Mouse (Mus musculus) adrenal gland, postnatal 25 days (tissue): Measurements from ENCODE around the gene Syne3. TPM values are rescaled to one million over a fixed set of nuclear protein-coding genes. Genes with fewer than 3 reads are reported as not detected.

Source experiments
- DNase-seq: peaks from one replicate; pipeline ENCODE4 v3.0.0; 2021; ENCODE audit warnings: mixed read lengths
- total RNA-seq: library from RNA; stranded (reverse); gene quantifications from 2 replicates; pipeline ENCODE4 v1.2.3, GENCODE M21; 2021

Gene Syne3
- total RNA-seq, 1 experiment from 2014 or later: 14.8 TPM

- no peak for DNase-seq
Observed at GRCm38 (mm10) chr12:104969177-104969576, 40.4 kb downstream of the Syne3 start.

GRCm38 (mm10) chr12:104964953-104965911 lies 44.4 kb downstream of the Syne3 start:
- no peak for DNase-seq

GRCm38 (mm10) chr12:104960421-104960820 lies 49.2 kb downstream of the Syne3 start:
- no peak for DNase-seq

GRCm38 (mm10) chr12:104959966-104960365 lies 49.6 kb downstream of the Syne3 start:
- no peak for DNase-seq

DNA sequence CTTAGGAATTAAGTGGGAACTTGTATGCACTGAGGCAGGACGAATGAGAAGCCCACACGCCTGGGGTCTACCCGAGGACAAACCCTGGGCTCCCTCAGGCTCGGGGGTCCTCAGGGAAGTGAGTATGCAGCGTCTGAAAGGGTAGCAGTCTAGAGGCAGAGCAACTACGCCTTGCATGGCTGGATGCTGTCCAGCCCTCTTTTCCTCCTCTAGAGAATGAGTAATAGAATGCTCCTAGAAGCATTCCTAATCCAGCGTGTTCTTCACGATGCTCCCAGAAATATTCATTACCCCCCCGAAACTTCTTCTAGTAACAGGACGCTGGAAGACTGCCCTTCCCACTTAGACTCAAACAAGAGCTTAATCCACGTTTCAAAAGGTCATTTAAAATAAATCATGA lies 51.3 kb downstream of the Syne3 start:
- no peak for DNase-seq

DNA sequence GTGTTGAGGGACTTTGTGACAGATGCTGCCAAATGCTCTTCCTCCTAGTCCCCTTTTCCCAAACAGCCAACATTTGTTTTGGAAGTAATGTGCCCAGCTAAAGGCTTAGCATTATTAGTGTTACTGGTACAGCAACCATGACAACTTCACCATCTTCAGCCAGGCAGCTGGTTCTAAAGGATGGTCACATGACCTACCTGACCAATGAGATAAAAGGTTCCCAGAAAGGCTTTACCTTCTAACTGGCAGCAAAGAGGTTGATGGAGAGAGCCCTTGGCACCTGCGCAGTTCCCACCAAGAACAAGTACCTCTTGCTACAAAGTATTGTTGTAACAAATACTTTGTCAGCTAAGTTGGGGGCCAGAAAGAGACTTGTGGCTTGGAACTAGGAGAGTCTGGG lies 52.4 kb downstream of the Syne3 start:
- DNase-seq: no peak

- DNase-seq: no peak
Observed at GRCm38 (mm10) chr12:104956406-104956805, 53.2 kb downstream of the Syne3 start.

DNA sequence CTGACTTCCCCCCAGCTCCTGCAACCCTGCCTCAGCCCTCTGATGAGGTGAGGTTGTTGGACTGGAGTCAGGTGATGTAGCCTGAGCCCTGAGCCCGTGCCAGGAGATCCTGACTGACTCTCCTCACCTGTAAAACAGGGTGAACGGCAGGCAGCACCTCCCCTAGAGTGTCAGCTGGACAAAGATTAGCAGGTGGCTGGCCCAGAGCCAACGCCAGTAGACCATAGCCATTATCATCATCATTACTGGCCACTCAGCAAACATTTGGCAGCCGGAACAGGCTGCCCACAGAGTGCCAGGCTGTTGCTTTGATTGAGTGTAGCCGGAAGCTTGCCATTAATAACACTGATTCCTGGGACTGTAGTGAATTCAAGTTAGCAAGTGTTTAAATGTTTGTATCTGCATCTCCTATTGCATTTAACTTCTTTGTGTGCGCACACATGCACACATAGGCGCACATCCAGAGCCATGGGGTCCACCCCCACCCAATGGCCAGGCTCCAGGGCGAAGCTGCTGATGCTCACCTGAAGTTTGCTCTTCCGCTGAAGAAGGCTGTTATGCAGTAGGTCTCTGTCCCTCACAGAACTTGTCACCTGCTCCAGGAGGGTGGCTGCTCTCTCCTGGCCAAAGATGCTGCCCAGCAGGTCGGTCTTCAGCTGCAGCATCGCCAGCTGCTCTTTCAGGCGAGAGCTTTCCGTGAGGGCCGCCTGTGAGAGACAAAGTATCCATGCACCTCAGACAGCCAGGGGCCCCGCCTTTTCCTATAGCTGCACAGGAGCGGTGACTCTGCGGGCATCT lies 54.4 kb downstream of the Syne3 start:
- peak; percentile 34 for DNase-seq

DNA sequence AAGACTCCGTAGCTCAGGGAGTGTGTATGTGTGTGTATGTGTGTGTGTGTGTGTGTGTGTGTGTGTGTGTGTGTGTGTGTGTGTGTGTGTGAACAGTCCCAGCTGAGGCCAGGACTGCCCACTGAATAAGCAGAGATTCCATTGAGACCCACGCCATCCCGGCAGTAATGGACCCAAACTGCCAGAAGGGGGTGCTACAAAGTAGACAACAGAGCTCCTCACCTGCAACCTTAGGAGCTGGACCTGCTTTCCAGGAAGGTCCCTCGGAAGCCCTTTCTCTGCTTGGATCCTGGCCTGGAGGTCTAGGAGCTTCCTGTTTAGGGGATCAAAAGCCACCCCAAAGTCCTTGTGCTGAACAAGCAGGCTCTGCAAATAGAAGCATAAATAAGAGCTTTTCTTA lies 55.7 kb downstream of the Syne3 start:
- peak; percentile 63 for DNase-seq

- peak; percentile 81 for DNase-seq
Observed at GRCm38 (mm10) chr12:104952458-104952857, 57.2 kb downstream of the Syne3 start.

GRCm38 (mm10) chr12:104947911-104948310 lies 61.7 kb downstream of the Syne3 start:
- no peak for DNase-seq

GRCm38 (mm10) chr12:104946231-104946630 lies 63.4 kb downstream of the Syne3 start:
- no peak for DNase-seq

- no peak for DNase-seq
Observed at GRCm38 (mm10) chr12:104940466-104940865, 69.1 kb downstream of the Syne3 start.

GRCm38 (mm10) chr12:104940027-104940386 lies 69.6 kb downstream of the Syne3 start:
- DNase-seq: no peak

DNA sequence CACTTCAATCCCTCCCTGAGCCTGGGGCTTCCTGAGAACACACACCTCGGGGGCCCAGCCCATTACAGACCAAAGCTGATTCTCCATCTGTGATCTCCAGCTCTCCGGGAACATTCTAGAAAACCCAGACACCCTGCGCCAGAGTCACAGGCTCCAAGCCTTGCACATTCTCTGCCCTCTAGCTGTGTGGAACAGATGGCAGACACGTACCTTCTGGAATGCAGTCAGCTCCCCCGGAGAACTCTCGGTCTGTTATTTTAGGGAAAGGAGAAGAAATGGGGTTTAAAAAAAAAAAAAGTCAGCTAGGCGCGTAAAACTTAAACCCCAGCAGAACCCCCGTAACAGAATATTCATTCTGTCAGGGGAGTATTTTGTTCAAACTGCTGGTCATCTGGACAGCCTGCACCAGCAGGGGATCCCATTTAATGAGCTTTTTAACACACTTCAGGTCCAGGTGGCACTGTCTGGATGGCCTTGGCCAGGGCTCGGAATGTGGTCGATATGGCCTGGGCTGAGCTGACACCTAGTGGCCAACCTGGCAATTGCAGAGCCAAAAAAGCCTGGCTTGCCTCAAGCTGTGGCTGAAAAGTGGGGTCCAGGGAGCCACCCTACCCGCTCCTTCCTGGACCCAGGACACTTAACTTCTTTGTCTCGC lies 70.1 kb downstream of the Syne3 start:
- DNase-seq: peak; percentile 72

GRCm38 (mm10) chr12:104938935-104939334 lies 70.7 kb downstream of the Syne3 start:
- no peak for DNase-seq

DNA sequence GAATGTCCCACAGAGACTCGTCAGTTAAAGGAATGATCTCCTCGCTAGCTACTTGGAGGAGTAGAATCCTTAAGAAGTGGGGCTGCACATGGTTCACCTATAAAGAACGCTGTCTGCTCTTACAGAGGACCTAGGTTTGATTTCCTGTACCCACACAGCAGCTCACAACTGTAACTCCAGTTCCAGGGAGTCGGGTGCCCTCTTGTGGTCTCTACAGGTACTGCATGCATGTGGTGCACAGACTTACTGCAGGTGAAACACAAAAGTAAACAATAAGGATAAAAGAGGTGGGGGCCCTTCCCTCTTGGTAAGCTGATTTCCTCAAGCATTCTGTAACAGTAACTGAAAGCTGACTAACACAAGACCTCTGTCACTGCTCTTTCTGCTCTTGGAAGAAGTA lies 73.4 kb downstream of the Syne3 start:
- no peak for DNase-seq

- DNase-seq: no peak
Observed at GRCm38 (mm10) chr12:104935144-104935543, 74.5 kb downstream of the Syne3 start.

- no peak for DNase-seq
Observed at GRCm38 (mm10) chr12:104933800-104934199, 75.8 kb downstream of the Syne3 start.

DNA sequence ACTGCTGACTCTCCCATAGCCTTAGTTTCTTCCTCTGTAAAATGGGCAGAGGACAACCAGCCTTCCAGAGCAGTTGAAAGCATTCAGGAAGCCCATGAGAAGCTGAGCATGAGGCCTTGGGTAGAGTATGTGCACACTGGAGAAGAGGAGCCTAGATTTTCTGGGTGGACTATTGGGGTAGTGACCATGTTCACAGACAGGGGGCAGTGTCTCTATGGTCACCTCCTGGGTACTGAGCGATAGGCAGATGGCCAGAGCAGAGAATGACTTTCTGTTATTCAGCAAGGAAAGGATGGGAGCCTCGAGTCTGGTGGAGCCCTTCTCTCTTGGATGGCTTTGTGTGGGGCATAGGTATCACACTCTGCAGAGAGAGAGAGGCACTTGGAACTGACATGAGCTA lies 76.4 kb downstream of the Syne3 start:
- DNase-seq: no peak

DNA sequence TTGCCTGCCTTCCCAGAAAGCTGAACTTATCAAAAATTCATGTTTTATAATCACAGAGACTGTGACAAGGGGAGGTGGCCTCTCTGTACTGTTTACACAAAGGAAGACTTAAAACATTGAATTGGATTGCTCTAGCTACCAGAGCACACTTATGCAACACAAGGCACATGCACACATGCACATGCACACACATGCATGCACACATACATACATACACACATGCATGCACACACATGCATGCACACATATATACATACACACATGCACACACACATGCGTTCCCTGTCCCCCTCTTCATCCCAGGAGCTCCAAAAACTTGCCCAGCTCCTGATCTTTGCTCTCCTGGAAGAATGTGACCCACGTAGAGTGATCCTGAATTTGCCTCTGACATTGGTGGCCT lies 83.8 kb downstream of the Syne3 start:
- no peak for DNase-seq

DNA sequence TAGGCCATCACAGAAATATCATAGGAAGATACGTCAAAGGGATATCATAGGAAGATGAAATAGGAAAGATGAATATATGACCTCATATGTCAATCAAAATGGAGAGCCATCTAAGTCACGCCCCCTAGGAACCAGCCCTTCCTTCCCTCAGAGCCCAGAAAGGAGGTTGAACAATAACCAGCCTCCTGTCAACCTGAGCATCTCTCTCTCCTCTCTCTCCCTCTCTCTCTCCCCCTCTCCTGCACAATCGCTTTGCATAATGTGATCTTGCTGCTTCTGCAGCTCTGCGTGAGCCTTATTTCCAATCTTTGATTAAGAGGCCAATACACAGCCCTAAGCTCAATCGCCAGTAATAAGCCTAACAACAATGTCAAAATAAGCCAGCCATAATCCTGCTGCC lies 84.6 kb downstream of the Syne3 start:
- DNase-seq: no peak

GRCm38 (mm10) chr12:104924546-104924945 lies 85.1 kb downstream of the Syne3 start:
- DNase-seq: no peak
